Mouse (Mus musculus) gastrocnemius, adult 2 months (tissue): ENCODE results near the gene Dnajc21. TPM values are rescaled to one million over a fixed set of nuclear protein-coding genes. Genes with fewer than 3 reads are reported as not detected.

ENCODE experiments used
- DNase-seq: peaks from one replicate; pipeline ENCODE4 v3.0.0; 2022
- H3K27ac ChIP-seq: fragments of 200-600 bp; 2 replicates; pipeline ENCODE4 v1.8.1; 2022; ENCODE audit warnings: mild to moderate bottlenecking
- H3K4me3 ChIP-seq: fragments of 200-600 bp; 2 replicates; pipeline ENCODE4 v1.8.1; 2022; ENCODE audit warnings: mild to moderate bottlenecking, moderate library complexity
- CTCF ChIP-seq: fragments of 200-600 bp; IDR thresholded peaks from 2 replicates; pipeline ENCODE4 v1.8.1; 2022; ENCODE audit warnings: antibody characterized with exemption, mild to moderate bottlenecking, moderate library complexity
- intact Hi-C: fragments of 180-260 bp; cut with DNase I; formaldehyde crosslinking; loops from one replicate; pipeline ENCODE4 v1.15.1; 2025
- total RNA-seq, 2 experiments: library from RNA; stranded (reverse); gene quantifications; 2 replicates each; pipeline ENCODE4 v1.2.3; 2021

Gene Dnajc21
- total RNA-seq, 2 experiments from 2014 or later = 74.4 to 77.5 TPM

GRCm38 (mm10) chr15:10485484-10486364 lies 15.4 kb upstream of the Dnajc21 start, which contains the start of the genes Brix1 and Rad1:
Gene Brix1, minus strand, starts transcription at chr15:10485947.
Gene Rad1, plus strand, starts transcription at chr15:10486018.
- TF ChIP-seq CTCF = no peak
- peak; percentile 96 for DNase-seq
- intact Hi-C loops = loop anchor here (2.0 to 10.0 kb wide), 4 partner anchors 15 to 909 kb away; partner anchors contain the start of genes Dnajc21, Rai14 and Tars
- Histone ChIP-seq H3K27ac (peak within 1 kb of the TSS; percentile 95), H3K4me3 (peak within 1 kb of the TSS; percentile 80)

- no peak for TF ChIP-seq CTCF
- Histone ChIP-seq H3K27ac (peak overlapping the region; percentile 90), H3K4me3 (peak overlapping the region; percentile 97)
- no peak for DNase-seq
- intact Hi-C loops = loop anchor here (2.0 kb wide), 1 partner anchor 14 kb away; the partner anchor contains the start of gene Brix1
These were observed 625 bp upstream of the Dnajc21 start for GRCm38 (mm10) chr15:10470941-10471340.

- no peak for DNase-seq
- H3K27ac ChIP-seq = peak overlapping the region; percentile 95
- intact Hi-C loops = loop anchor here (2.0 kb wide), 1 partner anchor 15 kb away; the partner anchor contains the start of gene Brix1
- H3K4me3 ChIP-seq = peak overlapping the region; percentile 97
- TF ChIP-seq CTCF = no peak
These were observed 620 bp downstream of the Dnajc21 start for GRCm38 (mm10) chr15:10469641-10470150.

GRCm38 (mm10) chr15:10468761-10469160 lies 1.6 kb downstream of the Dnajc21 start:
- TF ChIP-seq CTCF = no peak
- intact Hi-C loops = no loop called here
- Histone ChIP-seq H3K27ac (no peak overlapping the region), H3K4me3 (no peak overlapping the region)
- no peak for DNase-seq

- no peak overlapping the region for H3K4me3 ChIP-seq
- TF ChIP-seq CTCF = no peak
- intact Hi-C loops = no loop called here
- DNase-seq = no peak
- H3K27ac ChIP-seq = no peak overlapping the region
These were observed 5.6 kb downstream of the Dnajc21 start for GRCm38 (mm10) chr15:10464678-10465077.

- intact Hi-C loops = no loop called here
- TF ChIP-seq CTCF = no peak
These were observed 6.8 kb downstream of the Dnajc21 start for GRCm38 (mm10) chr15:10463555-10463954.

GRCm38 (mm10) chr15:10460986-10461385 lies 9.3 kb downstream of the Dnajc21 start:
- H3K27ac ChIP-seq = no peak overlapping the region
- H3K4me3 ChIP-seq = no peak overlapping the region
- intact Hi-C loops = no loop called here
- DNase-seq = no peak
- TF ChIP-seq CTCF = no peak

More at GRCm38 (mm10) chr15:10463555-10463954, 6.8 kb downstream of the Dnajc21 start:
- no peak overlapping the region for H3K27ac ChIP-seq
- no peak for DNase-seq
- H3K4me3 ChIP-seq = no peak overlapping the region

GRCm38 (mm10) chr15:10447102-10447501 lies 23.2 kb downstream of the Dnajc21 start:
- intact Hi-C loops = no loop called here
- no peak for TF ChIP-seq CTCF
- no peak for DNase-seq
- Histone ChIP-seq H3K4me3 (no peak overlapping the region), H3K27ac (no peak overlapping the region)

GRCm38 (mm10) chr15:10442275-10442674 lies 28.0 kb downstream of the Dnajc21 start:
- no peak overlapping the region for H3K27ac ChIP-seq
- no peak overlapping the region for H3K4me3 ChIP-seq
- DNase-seq = no peak
- intact Hi-C loops = no loop called here
- no peak for TF ChIP-seq CTCF

GRCm38 (mm10) chr15:10441493-10441892 lies 28.8 kb downstream of the Dnajc21 start:
- Histone ChIP-seq H3K27ac (no peak overlapping the region), H3K4me3 (no peak overlapping the region)
- DNase-seq = no peak
- intact Hi-C loops = no loop called here
- TF ChIP-seq CTCF = no peak

- peak; percentile 15; the same call in 1 of the 2 replicates for TF ChIP-seq CTCF
- no peak overlapping the region for H3K27ac ChIP-seq
- no peak overlapping the region for H3K4me3 ChIP-seq
- DNase-seq = no peak
- intact Hi-C loops = no loop called here
These were observed 30.4 kb downstream of the Dnajc21 start for GRCm38 (mm10) chr15:10439963-10440362.

- TF ChIP-seq CTCF = no peak
- Histone ChIP-seq H3K4me3 (no peak overlapping the region), H3K27ac (no peak overlapping the region)
- intact Hi-C loops = no loop called here
- DNase-seq = no peak
These were observed 33.4 kb downstream of the Dnajc21 start for GRCm38 (mm10) chr15:10436893-10437292.
